Mouse (Mus musculus) kidney, embryonic 15.5 days (tissue): ENCODE results near the gene 2010300C02Rik. TPM values are rescaled to one million over a fixed set of nuclear protein-coding genes. Genes with fewer than 3 reads are reported as not detected.

Experiments used
- ATAC-seq: fragments of 200-750 bp; cut with Nextera tagmentation; replicated peaks from 2 replicates; pipeline ENCODE4 v1.8.0; 2017; ENCODE audit warnings: moderate TSS enrichment; ENCODE audit not compliant: low FRiP score
- H3K27ac ChIP-seq: fragments of 300-500 bp; sonication (generic); 2 replicates; pipeline ENCODE4 v1.5.1; 2015; ENCODE audit warnings: mild to moderate bottlenecking, inconsistent platforms
- H3K27me3 ChIP-seq: fragments of 300-500 bp; sonication (generic); 2 replicates; pipeline ENCODE4 v1.6.1; 2015; ENCODE audit warnings: inconsistent platforms
- H3K36me3 ChIP-seq: fragments of 300-500 bp; sonication (generic); 2 replicates; pipeline ENCODE4 v1.6.1; 2015; ENCODE audit warnings: inconsistent platforms
- H3K4me1 ChIP-seq: fragments of 300-500 bp; sonication (generic); 2 replicates; pipeline ENCODE4 v1.6.1; 2015; ENCODE audit warnings: inconsistent platforms
- H3K4me2 ChIP-seq: fragments of 300-500 bp; sonication (generic); 2 replicates; pipeline ENCODE4 v1.6.1; 2015; ENCODE audit warnings: moderate library complexity, mild to moderate bottlenecking, inconsistent platforms
- H3K4me3 ChIP-seq: fragments of 300-500 bp; sonication (generic); replicated peaks from 2 replicates; pipeline ENCODE4 v1.5.1; 2015; ENCODE audit warnings: mild to moderate bottlenecking, inconsistent platforms
- H3K9ac ChIP-seq: fragments of 300-500 bp; sonication (generic); 2 replicates; pipeline ENCODE4 v1.6.1; 2015; ENCODE audit warnings: mild to moderate bottlenecking, inconsistent platforms
- H3K9me3 ChIP-seq: fragments of 300-500 bp; sonication (generic); replicated peaks from 2 replicates; pipeline ENCODE4 v1.6.1; 2016; ENCODE audit warnings: inconsistent platforms
- WGBS: fragments of 180-500 bp; shearing (Covaris S2); methylation state at CpG from one replicate; pipeline ENCODE4 v1.1.7; 2015; ENCODE audit warnings: mixed read lengths; 5-methylcytosine and 5-hydroxymethylcytosine counted together
- polyA plus RNA-seq: library from polyadenylated mRNA; unstranded; fragments of >200 nt; fragmentation: Nextera tagmentation; extraction: Ambion mirVana; gene quantifications from 2 replicates; pipeline ENCODE4 v1.2.1, GENCODE M21; 2015

Gene 2010300C02Rik
- polyA plus RNA-seq, 1 experiment from 2014 or later: 2.2 TPM

DNA sequence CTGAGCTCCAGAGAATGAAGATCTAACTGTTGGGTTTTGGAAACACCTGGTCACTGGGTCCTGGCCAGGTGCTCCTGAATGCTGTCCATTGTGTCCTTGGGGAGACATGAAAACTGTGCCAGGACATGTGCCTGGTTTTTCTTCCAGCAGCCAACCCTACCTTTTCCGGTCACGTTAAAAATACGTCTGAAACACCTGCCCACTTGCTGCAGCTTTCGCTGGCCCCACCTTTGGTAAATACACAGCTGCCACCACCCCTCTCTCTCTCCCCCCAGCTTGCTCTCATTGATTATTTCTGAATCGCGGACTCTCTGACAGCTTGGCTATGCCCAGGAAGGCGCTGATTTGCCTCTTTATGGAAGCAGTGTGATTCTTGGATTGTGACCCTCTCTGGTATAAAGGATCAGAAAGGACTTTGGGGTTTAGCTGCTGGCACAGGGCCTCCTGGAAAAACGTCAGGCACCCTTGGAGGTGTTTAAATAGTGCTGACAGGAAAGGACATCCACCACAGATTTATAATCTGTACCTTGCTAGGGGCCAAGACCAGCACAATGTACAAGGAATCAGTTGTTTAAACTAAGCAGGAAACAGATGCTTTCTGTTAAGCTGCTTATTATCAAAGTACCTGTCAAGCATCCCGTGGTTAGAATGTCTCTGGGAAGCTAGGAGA, 136.0 kb downstream of the 2010300C02Rik start:
- no peaks in the 10 kb centered on the region for H3K36me3 ChIP-seq
- no peaks in the 10 kb centered on the region for H3K27me3 ChIP-seq
- H3K4me2 ChIP-seq: no peak overlapping the region
- no peak overlapping the region for H3K27ac ChIP-seq
- H3K9me3 ChIP-seq: no peaks in the 10 kb centered on the region
- no peaks in the 10 kb centered on the region for H3K4me1 ChIP-seq
- no peak overlapping the region for H3K9ac ChIP-seq
- H3K4me3 ChIP-seq: no peak overlapping the region
- WGBS: 70% methylated on average over 9 of the region's 9 CpGs
- no peak for ATAC-seq

DNA sequence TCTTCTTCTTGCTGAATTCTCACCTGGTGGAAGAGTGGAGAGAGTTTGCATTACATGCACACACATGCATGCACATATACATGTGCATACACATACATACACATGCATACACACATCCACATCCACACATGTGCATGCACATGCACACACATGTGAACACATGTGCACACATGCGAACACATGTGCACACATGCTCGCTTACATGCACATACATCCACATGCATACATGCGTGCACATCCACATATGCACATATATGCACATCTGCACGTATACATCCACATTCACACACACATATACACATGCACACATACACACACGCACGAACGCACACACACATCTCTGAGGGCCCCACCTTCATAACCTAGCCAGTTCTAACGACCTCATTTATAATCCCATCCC, 136.7 kb downstream of the 2010300C02Rik start:
- Histone ChIP-seq H3K27me3 (no peaks in the 10 kb centered on the region), H3K4me3 (no peak overlapping the region), H3K4me2 (no peak overlapping the region), H3K4me1 (no peaks in the 10 kb centered on the region), H3K27ac (no peak overlapping the region), H3K9me3 (no peaks in the 10 kb centered on the region), H3K9ac (no peak overlapping the region), H3K36me3 (no peaks in the 10 kb centered on the region)
- 89% methylated on average over 8 of the region's 8 CpGs for WGBS
- ATAC-seq: no peak

DNA sequence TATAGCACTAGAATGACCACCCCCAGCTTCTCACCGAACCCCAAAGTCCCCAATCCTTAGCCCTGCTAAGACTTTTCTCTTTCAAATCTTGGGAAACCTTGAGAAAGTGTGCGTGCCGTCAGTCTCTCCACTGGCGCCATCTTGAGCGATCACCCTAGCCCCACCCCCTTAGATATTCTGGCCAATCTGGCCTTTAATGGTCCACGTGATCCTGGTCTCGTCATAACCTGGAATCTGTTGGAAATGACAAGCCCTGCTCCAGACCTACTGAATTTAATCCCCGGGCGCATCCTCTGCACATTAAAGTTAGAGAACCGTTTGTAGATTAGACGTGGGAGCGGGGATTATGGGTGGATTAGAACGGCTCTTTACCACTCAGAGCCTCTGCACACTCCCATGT, 140.2 kb downstream of the 2010300C02Rik start:
- Histone ChIP-seq H3K4me2 (no peak overlapping the region), H3K4me3 (no peak overlapping the region), H3K9me3 (no peaks in the 10 kb centered on the region), H3K9ac (no peak overlapping the region), H3K36me3 (no peaks in the 10 kb centered on the region), H3K27ac (no peak overlapping the region), H3K4me1 (no peaks in the 10 kb centered on the region), H3K27me3 (no peaks in the 10 kb centered on the region)
- ATAC-seq: no peak
- 92% methylated on average over 13 of the region's 13 CpGs for WGBS

DNA sequence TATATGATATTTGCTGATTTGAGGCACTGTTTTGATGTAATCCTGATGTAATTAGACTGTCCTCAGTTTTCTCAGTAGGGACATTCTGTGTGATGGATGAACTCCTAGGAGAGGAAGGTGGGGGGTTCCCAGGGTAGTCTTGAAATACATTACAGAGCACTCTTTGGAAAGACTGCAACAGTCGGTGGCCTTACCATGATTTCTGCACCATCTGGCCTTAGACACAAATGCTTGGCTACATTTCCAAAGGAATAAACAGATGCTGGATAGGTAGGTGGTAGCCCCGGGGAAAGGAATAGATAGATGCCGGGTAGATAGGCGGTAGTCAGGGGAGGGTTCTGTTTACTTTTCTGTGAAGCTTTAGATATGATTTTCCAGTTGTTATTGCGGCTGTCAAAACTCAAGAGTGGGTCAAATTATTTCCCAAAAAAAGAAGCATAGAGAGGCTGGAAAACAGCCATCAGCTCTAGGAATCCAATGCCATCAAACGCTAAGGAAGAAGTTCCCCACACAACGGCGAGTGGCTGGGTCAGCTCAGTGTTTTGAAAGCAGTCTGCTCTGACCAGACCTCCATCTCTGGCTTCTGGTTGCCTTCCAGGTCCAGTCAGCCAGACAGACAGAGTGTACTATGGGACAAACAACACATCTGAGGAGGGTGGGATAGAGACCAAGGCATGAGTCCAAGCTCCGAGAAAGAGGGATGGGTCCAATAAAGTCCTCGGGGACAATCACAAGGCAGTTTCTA, 147.2 kb downstream of the 2010300C02Rik start:
- 78% methylated on average over 10 of the region's 10 CpGs for WGBS
- Histone ChIP-seq H3K9me3 (no peaks in the 10 kb centered on the region), H3K27me3 (no peaks in the 10 kb centered on the region), H3K4me1 (no peaks in the 10 kb centered on the region), H3K27ac (no peak overlapping the region), H3K4me2 (no peak overlapping the region), H3K36me3 (no peaks in the 10 kb centered on the region), H3K4me3 (no peak overlapping the region), H3K9ac (no peak overlapping the region)
- ATAC-seq: no peak

DNA sequence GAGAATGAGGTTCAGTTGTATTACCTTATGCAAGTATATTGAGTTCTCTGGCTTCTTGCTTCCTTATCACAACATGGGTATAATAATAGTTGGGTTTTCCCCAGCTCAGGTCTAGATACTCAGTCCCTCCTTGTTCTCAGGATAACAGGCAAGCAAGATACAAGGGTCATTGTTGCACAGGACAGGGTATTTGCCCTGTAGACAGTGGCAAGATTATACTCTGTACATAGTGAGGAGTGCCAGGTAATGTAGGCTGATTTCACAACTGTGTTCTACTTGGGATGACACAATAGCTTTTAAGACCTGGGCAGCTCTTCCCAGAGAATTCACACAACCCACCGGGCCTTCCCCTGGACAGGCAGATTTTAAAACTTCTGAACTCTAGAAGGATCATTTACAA, 151.5 kb downstream of the 2010300C02Rik start:
- H3K27ac ChIP-seq: no peak overlapping the region
- no peak overlapping the region for H3K4me3 ChIP-seq
- H3K9me3 ChIP-seq: no peaks in the 10 kb centered on the region
- no peaks in the 10 kb centered on the region for H3K27me3 ChIP-seq
- 82% methylated on average over 1 of the region's 1 CpGs for WGBS
- no peak overlapping the region for H3K4me2 ChIP-seq
- no peak for ATAC-seq
- H3K36me3 ChIP-seq: no peaks in the 10 kb centered on the region
- no peak overlapping the region for H3K9ac ChIP-seq
- H3K4me1 ChIP-seq: no peaks in the 10 kb centered on the region

DNA sequence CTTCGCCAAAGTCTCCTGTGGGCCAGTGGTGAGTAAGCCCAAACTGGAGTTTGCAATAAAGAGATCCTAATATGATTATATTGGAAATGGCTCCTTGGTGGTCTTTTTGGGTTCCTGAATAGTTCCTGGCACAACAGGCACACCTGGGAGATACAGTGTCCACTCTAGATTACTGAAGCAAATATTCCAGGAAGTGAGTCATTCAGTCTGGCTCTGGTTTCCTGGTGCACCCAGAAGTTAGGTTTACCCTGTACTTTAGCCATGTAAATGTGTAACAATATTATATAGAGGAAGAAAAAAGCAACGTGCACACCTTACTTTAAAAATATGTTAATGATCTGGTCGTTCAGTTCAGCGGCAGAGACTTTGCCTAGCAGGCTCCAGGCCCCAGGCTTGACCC, 153.1 kb downstream of the 2010300C02Rik start:
- no peaks in the 10 kb centered on the region for H3K27me3 ChIP-seq
- no peaks in the 10 kb centered on the region for H3K9me3 ChIP-seq
- no peak for ATAC-seq
- H3K4me1 ChIP-seq: no peaks in the 10 kb centered on the region
- no peaks in the 10 kb centered on the region for H3K36me3 ChIP-seq
- no peak overlapping the region for H3K4me3 ChIP-seq
- peak overlapping the region; percentile 35; the same call in 1 of the 2 replicates for H3K27ac ChIP-seq
- 67% methylated on average over 4 of the region's 4 CpGs for WGBS
- no peak overlapping the region for H3K9ac ChIP-seq
- no peak overlapping the region for H3K4me2 ChIP-seq

DNA sequence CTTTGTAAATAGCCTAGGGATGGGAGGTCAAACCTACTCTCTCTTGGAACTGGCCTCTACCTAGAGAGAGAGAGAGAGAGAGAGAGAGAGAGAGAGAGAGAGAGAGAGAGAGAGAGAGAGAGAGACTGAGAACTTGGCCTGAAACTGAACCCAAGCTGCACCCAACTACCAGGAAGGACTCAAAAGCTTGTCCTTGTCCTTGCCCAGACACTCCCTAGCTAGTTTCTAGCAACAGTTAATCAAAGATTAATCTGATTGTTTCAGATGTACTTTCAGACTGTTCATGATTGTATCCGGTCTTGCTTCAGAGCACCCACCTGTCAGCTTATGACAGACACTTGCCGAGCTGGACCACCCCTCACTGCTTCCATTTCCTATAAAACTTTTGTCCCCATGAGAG, 153.5 kb downstream of the 2010300C02Rik start:
- H3K4me2 ChIP-seq: no peak overlapping the region
- no peaks in the 10 kb centered on the region for H3K36me3 ChIP-seq
- no peaks in the 10 kb centered on the region for H3K4me1 ChIP-seq
- H3K27ac ChIP-seq: 0 out of 2 replicates have a peak overlapping the region, but pooled peaks have one; percentile 35
- no peak overlapping the region for H3K9ac ChIP-seq
- no peaks in the 10 kb centered on the region for H3K9me3 ChIP-seq
- 57% methylated on average over 2 of the region's 2 CpGs for WGBS
- H3K4me3 ChIP-seq: no peak overlapping the region
- no peaks in the 10 kb centered on the region for H3K27me3 ChIP-seq
- no peak for ATAC-seq

DNA sequence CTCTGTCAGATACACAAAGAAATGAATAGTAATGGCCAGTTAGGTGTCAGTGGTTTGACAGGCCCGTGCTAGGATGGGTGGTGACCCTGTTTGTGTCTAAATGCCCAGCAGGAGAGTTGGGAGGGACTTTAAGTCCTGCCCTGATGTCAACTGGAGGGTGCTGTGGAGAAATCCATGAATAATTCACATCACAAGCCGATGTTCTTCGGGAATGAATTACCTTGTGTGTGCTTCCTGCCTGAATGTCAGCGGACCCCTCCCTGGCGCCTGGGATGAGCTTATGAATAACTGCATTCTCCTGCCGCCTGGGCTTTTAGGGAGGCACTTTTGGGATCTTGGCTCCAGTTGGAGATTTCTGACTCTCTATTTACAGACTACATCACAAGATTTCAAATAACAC, 154.5 kb downstream of the 2010300C02Rik start:
- Histone ChIP-seq H3K9ac (no peak overlapping the region), H3K27ac (no peak overlapping the region), H3K27me3 (no peaks in the 10 kb centered on the region), H3K4me2 (no peak overlapping the region), H3K36me3 (no peaks in the 10 kb centered on the region), H3K4me1 (no peaks in the 10 kb centered on the region), H3K9me3 (no peaks in the 10 kb centered on the region), H3K4me3 (no peak overlapping the region)
- ATAC-seq: no peak
- 52% methylated on average over 6 of the region's 6 CpGs for WGBS

DNA sequence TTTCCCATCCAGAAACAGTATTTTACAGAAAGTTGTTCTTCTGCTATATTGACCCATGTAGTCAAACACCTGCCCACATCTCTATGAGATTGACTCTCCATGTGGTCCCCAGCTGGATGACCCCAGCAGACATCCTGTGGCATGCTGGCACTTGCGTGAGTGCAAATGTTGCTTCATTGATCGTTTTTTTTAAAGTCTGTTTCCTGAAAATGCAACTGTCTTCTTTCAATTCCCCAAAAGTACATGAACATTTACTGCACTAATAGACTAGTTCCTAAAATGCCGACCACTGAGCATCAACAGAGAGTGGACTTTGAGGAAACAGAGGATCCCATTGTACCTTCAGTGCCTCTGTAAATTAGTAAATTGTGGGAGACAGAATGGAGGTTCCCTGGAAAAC, 157.9 kb downstream of the 2010300C02Rik start:
- H3K27me3 ChIP-seq: no peaks in the 10 kb centered on the region

More for the DNA sequence above, 157.9 kb downstream of the 2010300C02Rik start:
- Histone ChIP-seq H3K9me3 (no peaks in the 10 kb centered on the region), H3K27ac (no peak overlapping the region), H3K4me3 (no peak overlapping the region), H3K9ac (no peak overlapping the region), H3K4me1 (no peaks in the 10 kb centered on the region), H3K4me2 (no peak overlapping the region), H3K36me3 (no peaks in the 10 kb centered on the region)
- WGBS: 91% methylated on average over 3 of the region's 3 CpGs
- no peak for ATAC-seq

Other genes starting within 250 kb of the 2010300C02Rik start
- 5.9 and 6.0 TPM in 2 replicates for gene Mgat4a, start 179.1 kb downstream of the 2010300C02Rik start, polyA plus RNA-seq
- 6.0 and 6.1 TPM in 2 replicates for gene Tsga10, start 146.3 kb upstream of the 2010300C02Rik start, polyA plus RNA-seq
- 8.8 and 9.7 TPM in 2 replicates for gene Lipt1, start 151.7 kb upstream of the 2010300C02Rik start, polyA plus RNA-seq
- 24.5 and 27.2 TPM in 2 replicates for gene Mitd1, start 170.3 kb upstream of the 2010300C02Rik start, polyA plus RNA-seq
- 227 and 255 TPM in 2 replicates for gene Mrpl30, start 170.4 kb upstream of the 2010300C02Rik start, polyA plus RNA-seq
- gene Lyg2, start 196.4 kb upstream of the 2010300C02Rik start, polyA plus RNA-seq: not detected in 2 replicates
- not detected in 2 replicates for gene Lyg1, start 237.7 kb upstream of the 2010300C02Rik start, polyA plus RNA-seq